Mouse (Mus musculus) stomach, postnatal 0 days (tissue): ENCODE results near the gene Tspan31. TPM values are rescaled to one million over a fixed set of nuclear protein-coding genes. Genes with fewer than 3 reads are reported as not detected.

Source experiments
- ATAC-seq: fragments of 200-750 bp; cut with Nextera tagmentation; 2 replicates; pipeline ENCODE4 v1.8.0; 2017; ENCODE audit not compliant: low FRiP score, low TSS enrichment
- DNase-seq: peaks from one replicate; pipeline ENCODE4 v3.0.0-alpha.2; 2016; ENCODE audit warnings: low spot score
- H3K27ac ChIP-seq: fragments of 300-500 bp; sonication (generic); replicated peaks from 2 replicates; pipeline ENCODE4 v1.5.1; 2014; ENCODE audit warnings: mild to moderate bottlenecking, control low read depth
- H3K27me3 ChIP-seq: fragments of 300-500 bp; sonication (generic); 2 replicates; pipeline ENCODE4 v1.6.1; 2014; ENCODE audit warnings: low read length; ENCODE audit not compliant: control insufficient read depth, insufficient read depth
- H3K36me3 ChIP-seq: fragments of 300-500 bp; sonication (generic); 2 replicates; pipeline ENCODE4 v1.6.1; 2014; ENCODE audit warnings: low read length, mixed read lengths; ENCODE audit not compliant: control insufficient read depth, insufficient read depth
- H3K4me1 ChIP-seq: fragments of 300-500 bp; sonication (generic); replicated peaks from 2 replicates; pipeline ENCODE4 v1.6.1; 2014; ENCODE audit warnings: antibody characterized with exemption; ENCODE audit not compliant: control insufficient read depth, insufficient read depth
- H3K4me2 ChIP-seq: fragments of 300-500 bp; sonication (generic); replicated peaks from 2 replicates; pipeline ENCODE4 v1.6.1; 2014; ENCODE audit warnings: low read depth, mild to moderate bottlenecking, control low read depth, moderate library complexity
- H3K4me3 ChIP-seq: fragments of 300-500 bp; sonication (generic); 2 replicates; pipeline ENCODE4 v1.5.1; 2014; ENCODE audit warnings: low read depth, low read length, control low read depth
- H3K9ac ChIP-seq: fragments of 300-500 bp; sonication (generic); 2 replicates; pipeline ENCODE4 v1.6.1; 2014; ENCODE audit warnings: mild to moderate bottlenecking, low read length, control low read depth, mixed read lengths
- H3K9me3 ChIP-seq: fragments of 300-500 bp; sonication (generic); 2 replicates; pipeline ENCODE4 v1.6.1; 2016; ENCODE audit warnings: low read length; ENCODE audit not compliant: control insufficient read depth
- CTCF ChIP-seq: IDR thresholded peaks from 2 replicates; pipeline ENCODE4 v1.5.1; 2016; ENCODE audit warnings: antibody characterized with exemption, low read depth, mild to moderate bottlenecking, moderate library complexity
- EP300 ChIP-seq: optimal IDR thresholded peaks from 2 replicates; pipeline ENCODE3; 2016; ENCODE audit warnings: antibody characterized with exemption
- WGBS: fragments of 180-500 bp; shearing (Covaris S2); extraction: QIAGEN DNeasy Blood & Tissue Kit; methylation state at CpG from one replicate; pipeline ENCODE4 v1.1.7; 2014; 5-methylcytosine and 5-hydroxymethylcytosine counted together
- polyA plus RNA-seq: library from polyadenylated mRNA; unstranded; fragments of >200 nt; fragmentation: Nextera tagmentation; extraction: Ambion mirVana; gene quantifications from 2 replicates; pipeline ENCODE4 v1.2.1, GENCODE M21; 2015

The Tspan31 gene
- polyA plus RNA-seq, 1 experiment from 2014 or later: 82.8 TPM

- peaks cover 5% of the 10 kb centered on the region; the same call in 1 of the 2 replicates for H3K27me3 ChIP-seq
Measured at GRCm38 (mm10) chr10:127091507-127092396, 21.7 kb upstream of the Tspan31 start.

GRCm38 (mm10) chr10:127090560-127091411 lies 20.7 kb upstream of the Tspan31 start:
- Histone ChIP-seq H3K4me1 (0 out of 2 replicates have a peak, but pooled peaks cover 7% of the 10 kb centered on the region), H3K9me3 (no peaks in the 10 kb centered on the region)
- peak; percentile 8; the same call in 1 of the 2 replicates for ATAC-seq

More at GRCm38 (mm10) chr10:127091507-127092396, 21.7 kb upstream of the Tspan31 start:
- 8% methylated on average over 51 of the region's 51 CpGs for WGBS
- TF ChIP-seq EP300 (no peak), CTCF (peak; percentile 41)
- Histone ChIP-seq H3K4me1 (0 out of 2 replicates have a peak, but pooled peaks cover 7% of the 10 kb centered on the region), H3K9ac (0 out of 2 replicates have a peak overlapping the region, but pooled peaks have one; percentile 27), H3K4me2 (peak overlapping the region; percentile 44), H3K27ac (no peak overlapping the region), H3K36me3 (peaks cover 3% of the 10 kb centered on the region; the same call in 1 of the 2 replicates), H3K4me3 (peak overlapping the region; percentile 24), H3K9me3 (no peaks in the 10 kb centered on the region)
- ATAC-seq: peak; percentile 62
- DNase-seq: peak; percentile 85

GRCm38 (mm10) chr10:127085633-127086032 lies 15.6 kb upstream of the Tspan31 start:
- Histone ChIP-seq H3K4me3 (no peak overlapping the region), H3K36me3 (no peaks in the 10 kb centered on the region), H3K27ac (no peak overlapping the region), H3K27me3 (peaks cover 5% of the 10 kb centered on the region), H3K4me1 (no peaks in the 10 kb centered on the region), H3K4me2 (no peak overlapping the region), H3K9ac (no peak overlapping the region), H3K9me3 (no peaks in the 10 kb centered on the region)
- TF ChIP-seq EP300: no peak
- peak; percentile 41 for TF ChIP-seq CTCF
- WGBS: 60% methylated on average over 6 of the region's 6 CpGs
- DNase-seq: no peak
- ATAC-seq: no peak

More at GRCm38 (mm10) chr10:127090560-127091411, 20.7 kb upstream of the Tspan31 start:
- Histone ChIP-seq H3K4me2 (peak overlapping the region; percentile 44), H3K9ac (no peak overlapping the region), H3K27ac (no peak overlapping the region), H3K36me3 (no peaks in the 10 kb centered on the region; the same call in 1 of the 2 replicates), H3K4me3 (peak overlapping the region; percentile 24), H3K27me3 (peaks cover 5% of the 10 kb centered on the region; the same call in 1 of the 2 replicates)
- TF ChIP-seq CTCF (no peak), EP300 (no peak)
- 12% methylated on average over 57 of the region's 57 CpGs for WGBS
- DNase-seq: peak; percentile 77

- Histone ChIP-seq H3K4me3 (no peak overlapping the region), H3K9me3 (no peaks in the 10 kb centered on the region), H3K4me2 (no peak overlapping the region), H3K27ac (no peak overlapping the region), H3K4me1 (no peaks in the 10 kb centered on the region), H3K9ac (no peak overlapping the region), H3K36me3 (no peaks in the 10 kb centered on the region), H3K27me3 (peaks cover 5% of the 10 kb centered on the region)
- WGBS: 84% methylated on average over 9 of the region's 9 CpGs
- TF ChIP-seq EP300 (no peak), CTCF (no peak)
- ATAC-seq (no peak), DNase-seq (no peak)
Measured at GRCm38 (mm10) chr10:127085052-127085451, 15.0 kb upstream of the Tspan31 start.

GRCm38 (mm10) chr10:127083915-127084306 lies 13.8 kb upstream of the Tspan31 start:
- Histone ChIP-seq H3K9me3 (no peaks in the 10 kb centered on the region), H3K36me3 (no peaks in the 10 kb centered on the region), H3K4me2 (no peak overlapping the region), H3K4me3 (no peak overlapping the region), H3K27ac (no peak overlapping the region), H3K9ac (no peak overlapping the region), H3K27me3 (peaks cover 5% of the 10 kb centered on the region), H3K4me1 (no peaks in the 10 kb centered on the region; the same call in 1 of the 2 replicates)
- ATAC-seq (no peak), DNase-seq (no peak)
- 26% methylated on average over 5 of the region's 5 CpGs for WGBS
- no peak for TF ChIP-seq CTCF
- TF ChIP-seq EP300: no peak
